Mouse (Mus musculus) CD4-positive, CD25-positive, alpha-beta regulatory T cell, adult 4 months (primary cell): ENCODE results near the gene Mbip. TPM values are rescaled to one million over a fixed set of nuclear protein-coding genes. Genes with fewer than 3 reads are reported as not detected.

Source experiments
- ATAC-seq: one replicate; pipeline ENCODE4 v1.8.0; 2017
- polyA plus RNA-seq, 2 experiments: library from polyadenylated mRNA; unstranded; fragments of 100-300 nt; shearing (Covaris generic); gene quantifications; one replicate each; pipeline ENCODE4 v1.2.1; 2017

The Mbip gene
- 10 to 100 TPM; 39.5 to 40.5 TPM for polyA plus RNA-seq

DNA sequence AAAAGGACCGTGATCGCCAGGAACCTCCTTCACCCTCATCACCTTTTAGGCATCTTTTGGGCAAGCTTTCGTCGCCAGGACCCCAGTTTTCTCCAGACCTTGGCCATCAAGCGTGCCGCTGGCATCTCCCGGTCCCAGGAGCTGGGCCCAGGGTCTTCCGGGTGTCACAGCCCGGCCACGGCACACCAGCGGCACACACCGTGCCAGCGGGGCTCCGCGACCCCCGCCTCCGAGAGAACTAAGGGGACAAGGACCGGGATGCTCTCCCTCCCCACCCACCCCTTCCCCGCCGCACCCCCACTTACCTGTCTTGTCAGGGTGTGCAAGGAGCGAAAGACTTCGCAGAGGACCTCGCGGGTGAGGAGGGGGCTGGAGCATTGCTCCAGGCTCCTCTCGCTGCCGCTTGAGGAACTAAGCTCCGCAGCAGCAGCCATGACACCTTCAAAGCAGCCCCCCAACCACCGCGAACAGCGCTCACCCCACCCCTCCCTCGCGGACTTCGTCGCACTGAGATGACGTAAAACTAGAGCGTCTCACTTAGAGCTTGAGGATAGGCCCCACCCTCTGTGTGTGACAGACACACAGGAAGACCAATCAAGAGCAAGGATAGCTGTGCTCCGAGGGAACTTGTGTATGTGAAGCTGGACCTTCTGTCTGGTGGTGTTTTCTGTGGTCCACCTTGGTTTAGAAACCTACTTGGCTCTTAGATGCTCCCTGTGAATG, at the start of gene Mbip:
Gene Mbip, minus strand, starts transcription at position 528 of the 723 bp plus-strand sequence.
- ATAC-seq: peak; percentile 98

GRCm38 (mm10) chr12:56387647-56388205, 42.0 kb upstream of the Mbip start:
- no peak for ATAC-seq

- no peak for ATAC-seq
These were observed 41.4 kb upstream of the Mbip start for GRCm38 (mm10) chr12:56386955-56387646.

DNA sequence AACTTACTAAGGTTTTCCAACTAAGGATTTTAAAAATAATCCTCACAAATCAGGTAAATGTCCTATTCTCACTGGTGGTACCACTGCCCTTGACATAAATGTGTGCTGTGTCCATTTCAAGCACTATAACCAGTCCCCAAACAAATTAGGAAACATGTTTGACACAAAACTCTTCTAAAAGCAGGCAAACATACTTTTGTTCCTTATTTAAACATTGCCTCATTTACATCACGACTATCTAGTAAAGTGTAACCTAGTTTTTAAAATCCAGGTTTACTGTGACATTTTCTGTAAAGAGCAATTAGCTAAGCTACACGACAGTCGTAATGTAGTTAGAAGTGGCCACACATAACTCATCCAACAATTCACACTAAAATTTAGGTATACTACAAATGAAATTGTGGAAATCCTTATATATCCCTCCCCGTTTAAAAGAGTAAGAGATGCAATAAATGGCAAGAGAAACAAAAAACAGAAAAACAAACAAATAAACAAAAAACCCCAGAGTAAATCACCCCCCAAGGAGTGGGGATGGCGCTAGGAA, 851 bp downstream of the Mbip start:
- ATAC-seq: no peak

- no peak for ATAC-seq
These were observed 6.2 kb downstream of the Mbip start for GRCm38 (mm10) chr12:56339295-56340056.

GRCm38 (mm10) chr12:56333461-56333860, 12.2 kb downstream of the Mbip start:
- no peak for ATAC-seq

- ATAC-seq: no peak
These were observed 13.2 kb downstream of the Mbip start for GRCm38 (mm10) chr12:56332475-56332874.

- peak; percentile 56 for ATAC-seq
These were observed 18.2 kb downstream of the Mbip start for GRCm38 (mm10) chr12:56327448-56327998.

DNA sequence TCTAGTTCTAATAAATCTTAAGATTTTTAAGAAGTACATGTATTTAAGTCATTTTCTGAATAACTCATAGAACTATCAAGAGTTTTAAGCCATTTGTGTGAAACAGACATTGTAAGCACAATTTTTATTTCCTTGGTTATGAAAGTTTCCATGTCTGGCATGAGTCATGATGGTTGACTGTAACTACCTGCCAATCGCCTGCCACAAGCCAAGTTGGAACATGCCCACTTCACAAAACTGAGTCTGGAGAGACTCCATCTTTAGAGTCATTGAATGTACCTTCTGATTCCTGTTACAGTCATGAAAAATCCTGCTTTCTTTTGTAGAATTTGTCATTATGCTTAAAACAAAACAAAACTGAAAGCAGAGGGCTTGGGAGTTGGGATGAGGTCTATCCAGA, 19.8 kb downstream of the Mbip start:
- no peak for ATAC-seq

DNA sequence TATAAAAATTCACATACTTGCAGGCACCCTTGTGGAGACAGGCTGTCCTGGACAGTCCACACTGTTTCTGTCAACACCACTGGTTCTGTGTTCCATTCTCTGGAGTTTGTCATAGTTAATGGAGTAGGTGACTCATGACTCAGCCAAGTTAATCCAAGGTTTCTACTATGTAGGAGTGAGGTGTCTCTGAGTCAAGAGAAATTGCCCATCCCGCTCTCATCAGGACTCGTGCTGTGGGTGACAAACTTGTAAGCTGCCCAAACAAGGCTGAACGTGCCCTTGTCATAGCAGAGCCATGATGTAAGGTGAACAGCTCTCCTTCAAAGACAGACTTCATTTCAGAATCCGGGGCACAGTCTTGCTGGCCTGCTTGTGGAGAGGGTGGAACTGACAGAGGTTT, 26.8 kb downstream of the Mbip start:
- ATAC-seq: no peak

- no peak for ATAC-seq
These were observed 27.6 kb downstream of the Mbip start for GRCm38 (mm10) chr12:56318059-56318458.

- ATAC-seq: no peak
These were observed 39.9 kb downstream of the Mbip start for GRCm38 (mm10) chr12:56305758-56306157.

DNA sequence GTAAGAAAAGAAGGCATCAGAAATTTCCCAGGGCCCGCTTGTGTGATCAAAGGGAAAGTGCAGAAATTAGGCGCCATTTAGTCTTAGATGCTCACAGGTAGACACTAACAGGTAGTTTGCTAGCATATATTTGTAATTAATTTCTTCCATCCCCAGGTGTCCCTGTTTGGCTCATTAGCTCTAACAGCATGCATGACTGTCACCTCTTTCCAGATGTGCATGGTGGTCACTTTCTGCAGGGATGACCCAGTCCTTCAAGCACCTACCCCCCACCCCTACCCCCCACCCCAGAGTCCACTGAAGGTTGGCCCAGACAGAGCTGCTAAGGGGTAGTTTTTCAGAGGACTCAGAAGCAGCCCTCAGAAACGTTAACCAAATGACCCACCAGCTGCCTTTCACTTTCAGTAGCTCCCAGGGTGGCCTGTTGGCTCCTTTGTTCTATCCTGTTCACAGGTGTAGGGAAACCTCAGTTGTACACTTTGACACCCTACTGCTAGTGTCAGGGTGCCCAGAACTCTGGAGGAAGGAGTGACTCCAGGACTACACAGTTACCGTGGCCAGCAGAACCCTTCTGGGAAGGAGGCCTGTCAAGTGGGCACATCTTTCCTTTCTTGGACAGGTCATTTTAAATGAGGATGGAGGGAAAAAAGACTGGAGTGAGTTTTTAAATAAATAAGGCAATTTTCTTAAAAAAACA, 43.2 kb downstream of the Mbip start:
- no peak for ATAC-seq

- no peak for ATAC-seq
These were observed 44.0 kb downstream of the Mbip start for GRCm38 (mm10) chr12:56301487-56302293.

- ATAC-seq: no peak
These were observed 46.1 kb downstream of the Mbip start for GRCm38 (mm10) chr12:56299610-56300009.

DNA sequence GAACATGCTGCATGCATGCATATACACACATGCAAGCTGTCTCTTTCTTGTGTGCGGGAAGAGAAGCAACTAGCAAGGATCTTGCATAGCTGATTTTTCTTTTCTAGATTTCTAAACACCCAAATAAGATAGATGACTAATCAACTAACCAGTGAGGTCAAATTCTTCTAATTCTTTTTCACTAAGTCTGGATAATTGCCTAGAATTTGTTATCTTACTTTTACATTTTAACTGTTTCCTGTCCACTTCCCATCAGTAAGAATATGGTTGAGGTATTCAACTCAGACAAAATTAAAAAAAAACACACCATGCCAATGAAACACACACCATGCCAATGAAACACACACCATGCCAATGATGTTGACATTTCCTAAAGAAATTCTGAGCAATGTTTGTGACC, 46.8 kb downstream of the Mbip start:
- ATAC-seq: no peak

- no peak for ATAC-seq
These were observed 47.5 kb downstream of the Mbip start for GRCm38 (mm10) chr12:56297921-56298830.

DNA sequence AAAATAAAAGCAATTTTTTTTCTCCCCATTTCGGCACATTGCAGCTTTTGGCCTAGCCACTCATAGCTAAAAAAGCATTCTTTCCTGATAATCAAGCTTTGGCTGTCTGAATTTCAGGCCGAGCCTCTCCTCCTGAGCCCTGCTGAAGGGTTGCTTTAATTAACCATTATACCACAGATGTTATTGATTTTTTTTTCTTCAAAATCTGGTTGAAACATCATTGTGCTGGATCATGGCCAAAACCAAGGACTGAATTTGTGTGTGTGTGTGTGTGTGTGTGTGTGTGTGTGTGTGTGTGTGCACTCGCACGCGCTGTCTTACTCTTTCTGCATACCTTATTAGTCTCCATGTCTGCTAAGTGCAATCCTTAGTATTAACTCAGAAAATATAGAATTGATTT, 48.6 kb downstream of the Mbip start:
- no peak for ATAC-seq

DNA sequence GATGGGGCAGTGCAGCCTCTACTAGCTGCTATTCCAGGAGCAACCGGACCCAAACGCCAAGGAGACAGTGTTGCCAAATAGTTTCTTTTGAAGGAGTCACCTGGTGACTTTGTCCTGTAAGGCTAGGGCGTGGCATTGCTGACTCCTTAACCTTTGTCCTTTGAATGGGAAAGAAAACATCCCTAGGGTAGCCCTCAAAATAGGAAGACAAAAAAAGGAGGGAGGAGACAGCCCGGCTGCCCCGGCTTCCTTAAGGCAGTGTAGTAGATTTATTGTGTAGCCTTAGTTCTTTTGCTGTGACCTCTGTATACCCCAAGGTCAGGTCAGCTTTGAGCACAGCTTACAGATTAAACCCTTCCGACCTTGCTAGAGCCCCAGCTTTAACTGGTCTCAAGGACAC, 49.2 kb downstream of the Mbip start:
- ATAC-seq: no peak

GRCm38 (mm10) chr12:56295160-56295559, 50.5 kb downstream of the Mbip start:
- ATAC-seq: no peak
